Mouse (Mus musculus) CH12.LX (cell line): ENCODE measurements around the gene Aga. TPM values are rescaled to one million over a fixed set of nuclear protein-coding genes. Genes with fewer than 3 reads are reported as not detected.

ENCODE experiments used
- DNase-seq: peaks from one replicate; pipeline ENCODE4 v3.0.0-alpha.2; 2013; ENCODE audit errors: extremely low read depth
- H3K27ac ChIP-seq: 2 replicates; pipeline ENCODE4 v1.5.1; 2012; ENCODE audit warnings: low read depth, mild to moderate bottlenecking, control low read depth, moderate library complexity; ENCODE audit not compliant: insufficient read depth
- H3K27me3 ChIP-seq: replicated peaks from 2 replicates; pipeline ENCODE3; 2012; ENCODE audit warnings: inconsistent platforms
- H3K36me3 ChIP-seq, 2 experiments: replicated peaks in 1 of 2; 2 replicates each; pipeline versions ENCODE3 to v1.6.1; 2012; ENCODE audit warnings: inconsistent platforms in 1 of 2, low read length in 1 of 2, mild to moderate bottlenecking in 1 of 2, mixed read lengths in 1 of 2, moderate library complexity in 1 of 2; ENCODE audit not compliant: control insufficient read depth in 1 of 2, insufficient read depth in 1 of 2
- H3K4me1 ChIP-seq, 2 experiments: 2 replicates each; pipeline ENCODE4 v1.6.1; 2012; ENCODE audit warnings: inconsistent platforms in 1 of 2, moderate library complexity in 1 of 2; ENCODE audit not compliant: insufficient read depth in 2 of 2, control insufficient read depth in 1 of 2
- H3K4me2 ChIP-seq: 2 replicates; pipeline ENCODE4 v1.6.1; 2012; ENCODE audit warnings: low read depth, mild to moderate bottlenecking, control low read depth; ENCODE audit not compliant: poor library complexity, insufficient read depth, severe bottlenecking
- H3K4me3 ChIP-seq, 3 experiments: fragments of 150-350 bp in 1 of 3; sonication (generic) in 1 of 3; replicated peaks in 1 of 3; 2 replicates each; pipeline versions ENCODE3 to v1.5.1; 2011 to 2012; ENCODE audit warnings: low read depth in 2 of 3, low read length in 2 of 3, mild to moderate bottlenecking in 2 of 3, moderate library complexity in 2 of 3, control low read depth in 1 of 3, improper control_type of control experiment in 1 of 3, inconsistent platforms in 1 of 3, mixed read lengths in 1 of 3; ENCODE audit not compliant: poor library complexity in 1 of 3
- H3K79me2 ChIP-seq: replicated peaks from 2 replicates; pipeline ENCODE4 v1.6.1; 2012; ENCODE audit warnings: mild to moderate bottlenecking, moderate library complexity; ENCODE audit not compliant: control insufficient read depth, poor library complexity, insufficient read depth, severe bottlenecking; ENCODE audit errors: extremely low read depth
- H3K9ac ChIP-seq: 2 replicates; pipeline ENCODE4 v1.6.1; 2012; ENCODE audit warnings: low read depth, mild to moderate bottlenecking, control low read depth, moderate library complexity; ENCODE audit not compliant: insufficient read depth
- H3K9me3 ChIP-seq: replicated peaks from 2 replicates; pipeline ENCODE3; 2012; ENCODE audit warnings: low read length, inconsistent platforms, mixed read lengths
- BHLHE40 ChIP-seq: IDR thresholded peaks from 2 replicates; pipeline ENCODE4 v1.6.1; 2011; ENCODE audit warnings: mild to moderate bottlenecking, low read depth, low read length, improper control_type of control experiment
- CHD1 ChIP-seq: IDR thresholded peaks from 2 replicates; pipeline ENCODE4 v1.6.1; 2012; ENCODE audit warnings: low read depth, low read length, improper control_type of control experiment, inconsistent platforms
- CHD2 ChIP-seq: IDR thresholded peaks from 2 replicates; pipeline ENCODE4 v1.6.1; 2011; ENCODE audit warnings: low read length, improper control_type of control experiment
- CTCF ChIP-seq, 2 experiments: IDR thresholded peaks in 1 of 2; conservative IDR thresholded peaks in 1 of 2; 2 replicates each; pipeline ENCODE4 v1.5.1; 2011 to 2012; ENCODE audit warnings: low read depth in 2 of 2, low read length in 2 of 2, improper control_type of control experiment in 1 of 2, inconsistent platforms in 1 of 2, mild to moderate bottlenecking in 1 of 2, moderate library complexity in 1 of 2
- E2F4 ChIP-seq: IDR thresholded peaks from 2 replicates; pipeline ENCODE4 v1.6.1; 2011; ENCODE audit warnings: low read depth, low read length, improper control_type of control experiment; ENCODE audit not compliant: insufficient replicate concordance
- ELF1 ChIP-seq: IDR thresholded peaks from 2 replicates; pipeline ENCODE4 v1.6.1; 2014; ENCODE audit warnings: low read depth, mild to moderate bottlenecking, inconsistent platforms, low read length, improper control_type of control experiment
- EP300 ChIP-seq: IDR thresholded peaks from 2 replicates; pipeline ENCODE4 v1.6.1; 2011; ENCODE audit warnings: low read length, improper control_type of control experiment
- ETS1 ChIP-seq: conservative IDR thresholded peaks from 2 replicates; pipeline ENCODE4 v1.6.1; 2012; ENCODE audit warnings: low read depth, mild to moderate bottlenecking, inconsistent platforms, low read length, improper control_type of control experiment, moderate library complexity
- GABPA ChIP-seq: IDR thresholded peaks from 2 replicates; pipeline ENCODE4 v1.6.1; 2012; ENCODE audit warnings: low read depth, low read length, improper control_type of control experiment, inconsistent platforms; ENCODE audit not compliant: insufficient replicate concordance
- HCFC1 ChIP-seq: IDR thresholded peaks from 2 replicates; pipeline ENCODE4 v1.6.1; 2012; ENCODE audit warnings: low read depth, mild to moderate bottlenecking, inconsistent platforms, low read length, improper control_type of control experiment
- IRF4 ChIP-seq: IDR thresholded peaks from 2 replicates; pipeline ENCODE4 v1.6.1; 2014; ENCODE audit warnings: low read depth, mild to moderate bottlenecking, inconsistent platforms, low read length, improper control_type of control experiment
- JUN ChIP-seq: IDR thresholded peaks from 2 replicates; pipeline ENCODE4 v1.6.1; 2011; ENCODE audit warnings: low read depth, mild to moderate bottlenecking, low read length, improper control_type of control experiment, moderate library complexity; ENCODE audit not compliant: insufficient read depth
- JUND ChIP-seq: conservative IDR thresholded peaks from 2 replicates; pipeline ENCODE4 v1.6.1; 2011; ENCODE audit warnings: low read depth, low read length, improper control_type of control experiment
- KAT2A ChIP-seq: IDR thresholded peaks from 2 replicates; pipeline ENCODE4 v1.6.1; 2012; ENCODE audit warnings: low read length, improper control_type of control experiment, inconsistent platforms; ENCODE audit not compliant: insufficient replicate concordance
- MAFK ChIP-seq: IDR thresholded peaks from 2 replicates; pipeline ENCODE4 v1.6.1; 2011; ENCODE audit warnings: low read length, improper control_type of control experiment; ENCODE audit not compliant: insufficient replicate concordance
- MAX ChIP-seq: IDR thresholded peaks from 2 replicates; pipeline ENCODE4 v1.6.1; 2011; ENCODE audit warnings: low read length, improper control_type of control experiment
- MAZ ChIP-seq: IDR thresholded peaks from 2 replicates; pipeline ENCODE4 v1.6.1; 2012; ENCODE audit warnings: low read depth, mild to moderate bottlenecking, inconsistent platforms, low read length, improper control_type of control experiment, moderate library complexity
- MEF2A ChIP-seq: IDR thresholded peaks from 2 replicates; pipeline ENCODE4 v1.6.1; 2014; ENCODE audit warnings: low read depth, mild to moderate bottlenecking, inconsistent platforms, low read length, improper control_type of control experiment, borderline replicate concordance
- MXI1 ChIP-seq: IDR thresholded peaks from 2 replicates; pipeline ENCODE4 v1.6.1; 2011; ENCODE audit warnings: mild to moderate bottlenecking, low read depth, low read length, improper control_type of control experiment
- MYC ChIP-seq: IDR thresholded peaks from 2 replicates; pipeline ENCODE4 v1.6.1; 2011; ENCODE audit warnings: low read depth, mild to moderate bottlenecking, improper control_type of control experiment, low read length
- NELFE ChIP-seq: IDR thresholded peaks from 2 replicates; pipeline ENCODE4 v1.6.1; 2011; ENCODE audit warnings: low read depth, low read length, improper control_type of control experiment
- NRF1 ChIP-seq: IDR thresholded peaks from 2 replicates; pipeline ENCODE4 v1.6.1; 2014; ENCODE audit warnings: low read depth, mild to moderate bottlenecking, inconsistent platforms, low read length, improper control_type of control experiment, moderate library complexity
- PAX5 ChIP-seq: IDR thresholded peaks from 2 replicates; pipeline ENCODE4 v1.6.1; 2012; ENCODE audit warnings: low read length, inconsistent platforms, mixed read lengths
- POLR2A ChIP-seq: IDR thresholded peaks from 2 replicates; pipeline ENCODE4 v1.6.1; 2011; ENCODE audit warnings: low read depth, mild to moderate bottlenecking, improper control_type of control experiment, low read length
- POLR2AphosphoS2 ChIP-seq: IDR thresholded peaks from 2 replicates; pipeline ENCODE4 v1.6.1; 2011; ENCODE audit warnings: low read depth, low read length, improper control_type of control experiment
- RAD21 ChIP-seq: IDR thresholded peaks from 2 replicates; pipeline ENCODE4 v1.6.1; 2011; ENCODE audit warnings: low read depth, mild to moderate bottlenecking, low read length, improper control_type of control experiment, moderate library complexity
- RCOR1 ChIP-seq: conservative IDR thresholded peaks from 2 replicates; pipeline ENCODE4 v1.6.1; 2012; ENCODE audit warnings: low read depth, mild to moderate bottlenecking, inconsistent platforms, low read length, improper control_type of control experiment
- SIN3A ChIP-seq: IDR thresholded peaks from 2 replicates; pipeline ENCODE4 v1.6.1; 2012; ENCODE audit warnings: low read length, improper control_type of control experiment, inconsistent platforms
- SMC3 ChIP-seq: IDR thresholded peaks from 2 replicates; pipeline ENCODE4 v1.6.1; 2011; ENCODE audit warnings: low read depth, low read length, improper control_type of control experiment
- TBP ChIP-seq: conservative IDR thresholded peaks from 2 replicates; pipeline ENCODE4 v1.6.1; 2011; ENCODE audit warnings: low read depth, low read length, improper control_type of control experiment
- TCF12 ChIP-seq: IDR thresholded peaks from 2 replicates; pipeline ENCODE4 v1.6.1; 2014; ENCODE audit warnings: low read depth, mild to moderate bottlenecking, inconsistent platforms, low read length, improper control_type of control experiment
- UBTF ChIP-seq: IDR thresholded peaks from 2 replicates; pipeline ENCODE4 v1.6.1; 2012; ENCODE audit warnings: low read depth, mild to moderate bottlenecking, inconsistent platforms, low read length, improper control_type of control experiment, moderate library complexity
- USF1 ChIP-seq: IDR thresholded peaks from 2 replicates; pipeline ENCODE4 v1.6.1; 2014; ENCODE audit warnings: low read depth, mild to moderate bottlenecking, inconsistent platforms, low read length, improper control_type of control experiment
- USF2 ChIP-seq: conservative IDR thresholded peaks from 2 replicates; pipeline ENCODE4 v1.6.1; 2011; ENCODE audit warnings: low read depth, low read length, improper control_type of control experiment
- ZC3H11A ChIP-seq: IDR thresholded peaks from 2 replicates; pipeline ENCODE4 v1.6.1; 2012; ENCODE audit warnings: low read depth, mild to moderate bottlenecking, inconsistent platforms, low read length, improper control_type of control experiment
- ZKSCAN1 ChIP-seq: IDR thresholded peaks from 2 replicates; pipeline ENCODE4 v1.6.1; 2012; ENCODE audit warnings: low read depth, inconsistent platforms, low read length, improper control_type of control experiment, borderline replicate concordance
- ZMIZ1 ChIP-seq: IDR thresholded peaks from 2 replicates; pipeline ENCODE4 v1.6.1; 2012; ENCODE audit warnings: low read depth, mild to moderate bottlenecking, inconsistent platforms, low read length, improper control_type of control experiment
- ZNF384 ChIP-seq: IDR thresholded peaks from 2 replicates; pipeline ENCODE4 v1.6.1; 2012; ENCODE audit warnings: low read depth, low read length, improper control_type of control experiment, inconsistent platforms
- dilution Hi-C: fragments of 300-500 bp; cut with MboI; formaldehyde crosslinking; loops from 2 replicates; pipeline ENCODE4 v1.14.3; 2020; ENCODE audit warnings: low sequenced_read_pairs; ENCODE audit not compliant: extremely low pct_unique_long_range_greater_than_20kb, extremely low pct_ligation_motif_present
- in situ Hi-C: fragments of 300-500 bp; cut with MboI; formaldehyde crosslinking; loops from 3 replicates; pipeline ENCODE4 v1.14.3; 2019; ENCODE audit warnings: low sequenced_read_pairs, low pct_ligation_motif_present, low pct_unique_long_range_greater_than_20kb, mixed read lengths
- polyA plus RNA-seq: library from polyadenylated mRNA; unstranded; fragments of >175 nt; gene quantifications from 2 replicates; pipeline ENCODE4 v1.2.1, GENCODE M21; 2012; ENCODE audit warnings: low read depth; ENCODE audit not compliant: insufficient read length
- total RNA-seq, 2 experiments: library from RNA; depleted of rRNA; stranded (reverse); fragments of 300-350 nt in 1 of 2; fragments of >200 nt in 1 of 2; gene quantifications; 2 replicates each; pipeline ENCODE4 v1.2.3; 2012 to 2014

The Aga gene
- total RNA-seq (2012; rRNA removed) (35.1 and 38.7 TPM in 2 replicates), total RNA-seq (2014; rRNA removed) (36.5 and 42.7 TPM in 2 replicates), polyA plus RNA-seq (30.9 TPM in 2 replicates)

- peaks cover 4 to 21% of the 10 kb centered on the region in 2 experiments; a peak in 3 of 4 replicates for H3K4me1 ChIP-seq
- peak within 1 kb of the TSS; percentile 83 for H3K27ac ChIP-seq
- H3K9me3 ChIP-seq, result no peaks in the 10 kb centered on the region
- TF ChIP-seq TBP (peak; percentile 82), MXI1 (no peak; the same call in 1 of the 2 replicates), TCF12 (peak; percentile 83), PAX5 (no peak), SMC3 (no peak), E2F4 (0 out of 2 replicates have a peak, but pooled peaks have one; percentile 54), EP300 (no peak), POLR2A (peak; percentile 79), ZMIZ1 (no peak), UBTF (no peak), MAFK (no peak), JUND (no peak), MAZ (no peak), USF1 (no peak), POLR2AphosphoS2 (no peak), BHLHE40 (no peak), ZKSCAN1 (no peak), SIN3A (no peak), NELFE (peak; percentile 70; the same call in 1 of the 2 replicates), CTCF (conservative IDR thresholded peaks at IDR 0.05 in 1 of 2, IDR thresholded peaks at IDR 0.05 in 1 of 2; ENCODE audit: low read depth in 2 of 2, low read length in 2 of 2) (no peak), IRF4 (no peak; the same call in 1 of the 2 replicates), RAD21 (no peak), ELF1 (peak; percentile 81), HCFC1 (peak; percentile 68), ZNF384 (peak; percentile 98), ZC3H11A (no peak), CHD2 (peak; percentile 98), USF2 (no peak), RCOR1 (no peak), MEF2A (no peak), JUN (no peak), GABPA (no peak), CHD1 (no peak), MYC (peak; percentile 70; the same call in 1 of the 2 replicates), KAT2A (0 out of 2 replicates have a peak, but pooled peaks have one; percentile 18), NRF1 (peak; percentile 47), MAX (no peak), ETS1 (no peak)
- in situ Hi-C loops (loop anchor here (10.0 kb wide), 1 partner anchor 123 kb away; the partner anchor contains the start of gene Neil3), dilution Hi-C loops (no loop called here)
- H3K9ac ChIP-seq, result peak within 1 kb of the TSS; percentile 96
- peak; percentile 95 for DNase-seq
- H3K79me2 ChIP-seq, result peaks cover 2% of the 10 kb centered on the region; the same call in 1 of the 2 replicates
- H3K36me3 ChIP-seq, result peaks cover 14 to 27% of the 10 kb centered on the region in 2 experiments
- peak within 1 kb of the TSS; percentile 68 to 78 (median 72) for H3K4me3 ChIP-seq
- H3K27me3 ChIP-seq, result no peaks in the 10 kb centered on the region
- peak within 1 kb of the TSS; percentile 78 for H3K4me2 ChIP-seq
Observed at GRCm38 (mm10) chr8:53511551-53512127, at the start of gene Aga. Gene Aga (plus strand): TSS chr8:53511727.
